Mouse (Mus musculus) MEL (cell line): ENCODE results near the gene Adgrv1. TPM values are rescaled to one million over a fixed set of nuclear protein-coding genes. Genes with fewer than 3 reads are reported as not detected.

ENCODE experiments used
- DNase-seq: peaks from one replicate; pipeline ENCODE4 v3.0.0; 2011; ENCODE audit warnings: low read depth, low spot score
- H3K27ac ChIP-seq: 2 replicates; pipeline ENCODE4 v1.5.1; 2012; ENCODE audit warnings: low read depth, mild to moderate bottlenecking, control low read depth, low read length, moderate library complexity; ENCODE audit not compliant: control insufficient read depth
- H3K27me3 ChIP-seq, 2 experiments: fragments of 150-350 bp in 1 of 2; sonication (generic) in 1 of 2; 2 replicates each; pipeline ENCODE4 v1.6.1; 2012; ENCODE audit warnings: low read length in 2 of 2, mild to moderate bottlenecking in 2 of 2, improper control_type of control experiment in 1 of 2, moderate library complexity in 1 of 2; ENCODE audit not compliant: insufficient read depth in 2 of 2, control insufficient read depth in 1 of 2
- H3K36me3 ChIP-seq, 2 experiments: 2 replicates each; pipeline ENCODE4 v1.6.1; 2012 to 2014; ENCODE audit warnings: low read length in 2 of 2, improper control_type of control experiment in 1 of 2, inconsistent platforms in 1 of 2, mild to moderate bottlenecking in 1 of 2; ENCODE audit not compliant: insufficient read depth in 2 of 2, control insufficient read depth in 1 of 2
- H3K4me1 ChIP-seq, 2 experiments: fragments of 150-350 bp in 1 of 2; sonication (generic) in 1 of 2; 2 replicates each; pipeline ENCODE4 v1.6.1; 2012; ENCODE audit warnings: low read length in 2 of 2, improper control_type of control experiment in 1 of 2, mild to moderate bottlenecking in 1 of 2; ENCODE audit not compliant: insufficient read depth in 2 of 2, control insufficient read depth in 1 of 2
- H3K4me3 ChIP-seq, 2 experiments: fragments of 150-350 bp in 1 of 2; sonication (generic) in 1 of 2; 2 replicates each; pipeline ENCODE4 v1.5.1; 2012; ENCODE audit warnings: low read depth in 2 of 2, low read length in 2 of 2, mild to moderate bottlenecking in 2 of 2, moderate library complexity in 2 of 2, control low read depth in 1 of 2, improper control_type of control experiment in 1 of 2; ENCODE audit not compliant: control insufficient read depth in 1 of 2, insufficient read depth in 1 of 2
- H3K79me2 ChIP-seq: 2 replicates; pipeline ENCODE4 v1.6.1; 2012; ENCODE audit warnings: mild to moderate bottlenecking, low read length, moderate library complexity; ENCODE audit not compliant: control insufficient read depth, poor library complexity, insufficient read depth
- H3K9ac ChIP-seq: 2 replicates; pipeline ENCODE4 v1.6.1; 2012; ENCODE audit warnings: low read depth, mild to moderate bottlenecking, control low read depth, low read length, moderate library complexity; ENCODE audit not compliant: control insufficient read depth, poor library complexity, severe bottlenecking
- H3K9me3 ChIP-seq: fragments of 150-350 bp; sonication (generic); replicated peaks from 2 replicates; pipeline ENCODE4 v1.6.1; 2012; ENCODE audit warnings: mild to moderate bottlenecking, low read length, improper control_type of control experiment, moderate library complexity; ENCODE audit not compliant: insufficient read depth
- BHLHE40 ChIP-seq: IDR thresholded peaks from 2 replicates; pipeline ENCODE4 v1.6.1; 2012; ENCODE audit warnings: low read depth, mild to moderate bottlenecking, inconsistent platforms, low read length, improper control_type of control experiment, borderline replicate concordance
- CHD2 ChIP-seq: IDR thresholded peaks from 2 replicates; pipeline ENCODE4 v1.6.1; 2011; ENCODE audit warnings: low read length, improper control_type of control experiment
- CTCF ChIP-seq, 3 experiments: IDR thresholded peaks in 2 of 3; conservative IDR thresholded peaks in 1 of 3; 2 replicates each; pipeline ENCODE4 v1.5.1; 2011 to 2012; ENCODE audit warnings: low read length in 3 of 3, low read depth in 2 of 3, mild to moderate bottlenecking in 2 of 3, improper control_type of control experiment in 1 of 3, inconsistent platforms in 1 of 3, mixed read lengths in 1 of 3, moderate library complexity in 1 of 3; ENCODE audit not compliant: control insufficient read depth in 1 of 3, insufficient read depth in 1 of 3, poor library complexity in 1 of 3, severe bottlenecking in 1 of 3
- ELF1 ChIP-seq: IDR thresholded peaks from 2 replicates; pipeline ENCODE4 v1.6.1; 2014; ENCODE audit warnings: low read depth, mild to moderate bottlenecking, inconsistent platforms, low read length, improper control_type of control experiment, moderate library complexity
- EP300 ChIP-seq, 2 experiments: IDR thresholded peaks; 2 replicates each; pipeline ENCODE4 v1.6.1; 2011; ENCODE audit warnings: improper control_type of control experiment in 2 of 2, low read length in 2 of 2, low read depth in 1 of 2, mild to moderate bottlenecking in 1 of 2
- ETS1 ChIP-seq: IDR thresholded peaks from 2 replicates; pipeline ENCODE4 v1.6.1; 2012; ENCODE audit warnings: low read depth, mild to moderate bottlenecking, inconsistent platforms, low read length, improper control_type of control experiment, moderate library complexity
- GABPA ChIP-seq: IDR thresholded peaks from 2 replicates; pipeline ENCODE4 v1.6.1; 2012; ENCODE audit warnings: low read depth, mild to moderate bottlenecking, inconsistent platforms, low read length, improper control_type of control experiment, moderate library complexity
- GATA1 ChIP-seq: IDR thresholded peaks from 2 replicates; pipeline ENCODE4 v1.6.1; 2011; ENCODE audit warnings: low read depth, low read length, improper control_type of control experiment
- HCFC1 ChIP-seq: IDR thresholded peaks from 2 replicates; pipeline ENCODE4 v1.6.1; 2012; ENCODE audit warnings: low read depth, mild to moderate bottlenecking, inconsistent platforms, low read length, improper control_type of control experiment, moderate library complexity
- JUND ChIP-seq: IDR thresholded peaks from 2 replicates; pipeline ENCODE4 v1.6.1; 2011; ENCODE audit warnings: low read depth, mild to moderate bottlenecking, improper control_type of control experiment, low read length
- MAX ChIP-seq: IDR thresholded peaks from 2 replicates; pipeline ENCODE4 v1.6.1; 2011; ENCODE audit warnings: low read length, improper control_type of control experiment
- MAZ ChIP-seq: IDR thresholded peaks from 2 replicates; pipeline ENCODE4 v1.6.1; 2012; ENCODE audit warnings: low read depth, mild to moderate bottlenecking, inconsistent platforms, low read length, improper control_type of control experiment
- MEF2A ChIP-seq: IDR thresholded peaks from 2 replicates; pipeline ENCODE4 v1.6.1; 2014; ENCODE audit warnings: low read depth, mild to moderate bottlenecking, inconsistent platforms, low read length, improper control_type of control experiment; ENCODE audit not compliant: poor library complexity, insufficient replicate concordance, severe bottlenecking; ENCODE audit errors: extremely low read depth
- MXI1 ChIP-seq: IDR thresholded peaks from 2 replicates; pipeline ENCODE4 v1.6.1; 2011; ENCODE audit warnings: mild to moderate bottlenecking, low read depth, low read length, improper control_type of control experiment
- MYC ChIP-seq: IDR thresholded peaks from 2 replicates; pipeline ENCODE4 v1.6.1; 2011; ENCODE audit warnings: low read depth, mild to moderate bottlenecking, low read length, improper control_type of control experiment, moderate library complexity
- NELFE ChIP-seq: IDR thresholded peaks from 2 replicates; pipeline ENCODE4 v1.6.1; 2011; ENCODE audit warnings: low read depth, low read length, improper control_type of control experiment
- NRF1 ChIP-seq: IDR thresholded peaks from 2 replicates; pipeline ENCODE4 v1.6.1; 2014; ENCODE audit warnings: low read depth, mild to moderate bottlenecking, inconsistent platforms, low read length, improper control_type of control experiment, moderate library complexity; ENCODE audit not compliant: poor library complexity, insufficient read depth, severe bottlenecking
- POLR2AphosphoS2 ChIP-seq: IDR thresholded peaks from 2 replicates; pipeline ENCODE4 v1.6.1; 2011; ENCODE audit warnings: low read length, improper control_type of control experiment
- POLR2AphosphoS5 ChIP-seq: IDR thresholded peaks from 2 replicates; pipeline ENCODE4 v1.6.1; 2012; ENCODE audit warnings: low read depth, borderline replicate concordance, mild to moderate bottlenecking, inconsistent platforms, low read length, moderate library complexity, mixed read lengths
- RCOR1 ChIP-seq: IDR thresholded peaks from 2 replicates; pipeline ENCODE4 v1.6.1; 2012; ENCODE audit warnings: low read depth, mild to moderate bottlenecking, inconsistent platforms, low read length, improper control_type of control experiment
- SIN3A ChIP-seq: IDR thresholded peaks from 2 replicates; pipeline ENCODE4 v1.6.1; 2012; ENCODE audit warnings: low read length, improper control_type of control experiment, inconsistent platforms
- SMC3 ChIP-seq: IDR thresholded peaks from 2 replicates; pipeline ENCODE4 v1.6.1; 2011; ENCODE audit warnings: low read depth, low read length, improper control_type of control experiment
- TAL1 ChIP-seq: IDR thresholded peaks from 2 replicates; pipeline ENCODE4 v1.6.1; 2012; ENCODE audit warnings: mild to moderate bottlenecking, inconsistent platforms, low read length, moderate library complexity, mixed read lengths
- TCF12 ChIP-seq: IDR thresholded peaks from 2 replicates; pipeline ENCODE4 v1.6.1; 2014; ENCODE audit warnings: low read depth, mild to moderate bottlenecking, inconsistent platforms, low read length, improper control_type of control experiment, moderate library complexity
- UBTF ChIP-seq: IDR thresholded peaks from 2 replicates; pipeline ENCODE4 v1.6.1; 2012; ENCODE audit warnings: low read depth, mild to moderate bottlenecking, inconsistent platforms, low read length, improper control_type of control experiment, moderate library complexity, borderline replicate concordance; ENCODE audit not compliant: insufficient read depth
- USF1 ChIP-seq: IDR thresholded peaks from 2 replicates; pipeline ENCODE4 v1.6.1; 2014; ENCODE audit warnings: low read depth, mild to moderate bottlenecking, inconsistent platforms, low read length, improper control_type of control experiment, moderate library complexity
- USF2 ChIP-seq, 2 experiments: IDR thresholded peaks; 2 replicates each; pipeline ENCODE4 v1.6.1; 2011 to 2012; ENCODE audit warnings: improper control_type of control experiment in 2 of 2, low read length in 2 of 2, borderline replicate concordance in 1 of 2, inconsistent platforms in 1 of 2, low read depth in 1 of 2, mild to moderate bottlenecking in 1 of 2; ENCODE audit not compliant: insufficient read depth in 1 of 2
- ZC3H11A ChIP-seq: IDR thresholded peaks from 2 replicates; pipeline ENCODE4 v1.6.1; 2012; ENCODE audit warnings: low read depth, mild to moderate bottlenecking, inconsistent platforms, low read length, improper control_type of control experiment
- ZNF384 ChIP-seq: IDR thresholded peaks from 2 replicates; pipeline ENCODE4 v1.6.1; 2012; ENCODE audit warnings: low read depth, mild to moderate bottlenecking, inconsistent platforms, low read length, improper control_type of control experiment
- polyA plus RNA-seq, 2 experiments: library from polyadenylated mRNA; stranded (reverse) in 1 of 2; unstranded in 1 of 2; fragments of >175 nt in 1 of 2; fragments of >200 nt in 1 of 2; gene quantifications; 2 replicates each; pipeline versions ENCODE4 v1.2.1 to v1.2.4; 2012; ENCODE audit warnings: low replicate concordance in 2 of 2, low read depth in 1 of 2; ENCODE audit not compliant: insufficient read length in 2 of 2, insufficient read depth in 1 of 2, missing spikeins in 1 of 2
- total RNA-seq: library from RNA; depleted of rRNA; stranded (reverse); fragments of 300-350 nt; gene quantifications from 2 replicates; pipeline ENCODE4 v1.2.3, GENCODE M21; 2012

Gene Adgrv1
- total and polyA plus RNA-seq, 3 experiments, result 5.6 to 5.8 TPM; not detected in 1

DNA sequence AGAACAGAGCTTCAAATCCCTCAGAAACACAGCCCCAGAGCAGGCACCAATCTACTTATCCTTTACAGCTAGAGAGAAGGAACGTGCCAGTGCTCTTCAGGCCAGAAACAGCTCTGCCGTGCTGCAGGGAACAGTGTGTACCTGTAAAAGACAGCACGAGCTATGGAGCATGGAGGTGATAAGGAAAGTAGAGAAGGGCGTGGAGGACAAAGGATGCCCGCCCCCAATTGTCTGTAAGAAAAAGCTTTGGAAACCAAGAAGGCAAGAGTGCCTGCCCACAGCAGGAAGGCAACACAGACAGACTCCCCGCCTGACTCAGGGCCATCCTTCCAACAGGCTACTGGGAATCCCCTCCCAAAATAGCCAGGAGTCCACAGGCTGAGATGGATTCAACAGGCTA lies 501.1 kb downstream of the Adgrv1 start:
- H3K4me1 ChIP-seq, result peaks cover 2 to 16% of the 10 kb centered on the region in 2 experiments
- H3K27ac ChIP-seq, result no peak overlapping the region
- peak; percentile 20 for DNase-seq

GRCm38 (mm10) chr13:81130742-81131524 lies 502.0 kb downstream of the Adgrv1 start:
- TF ChIP-seq TCF12 (peak; percentile 85), ZC3H11A (no peak), HCFC1 (no peak), UBTF (no peak), MAX (no peak), EP300 (IDR thresholded peaks at IDR 0.05; ENCODE audit: low read depth in 1 of 2, low read length in 2 of 2) (peak; percentile 65 to 68), BHLHE40 (peak; percentile 48; the same call in 1 of the 2 replicates), SIN3A (0 out of 2 replicates have a peak, but pooled peaks have one; percentile 27), USF2 (IDR thresholded peaks at IDR 0.05; ENCODE audit: borderline replicate concordance in 1 of 2, insufficient read depth in 1 of 2, low read depth in 1 of 2, low read length in 2 of 2) (no peak), GABPA (no peak), JUND (0 out of 2 replicates have a peak, but pooled peaks have one; percentile 25), MEF2A (no peak), RCOR1 (peak; percentile 40; the same call in 1 of the 2 replicates), NELFE (no peak), USF1 (no peak), GATA1 (peak; percentile 84), ELF1 (no peak), TAL1 (peak; percentile 47), CHD2 (no peak), ETS1 (peak; percentile 85), MXI1 (no peak), SMC3 (no peak), POLR2AphosphoS2 (no peak)
- Histone ChIP-seq H3K4me3 (no peak overlapping the region), H3K27ac (peak overlapping the region; percentile 4; the same call in 1 of the 2 replicates), H3K27me3 (no peaks in the 10 kb centered on the region), H3K4me1 (peaks cover 2 to 12% of the 10 kb centered on the region in 2 experiments), H3K9me3 (no peaks in the 10 kb centered on the region), H3K79me2 (no peaks in the 10 kb centered on the region), H3K36me3 (peaks cover 0 to 7% of the 10 kb centered on the region in 2 experiments; a peak in 2 of 4 replicates), H3K9ac (no peak overlapping the region)
- peak; percentile 73 for DNase-seq

More for the DNA sequence above, 501.1 kb downstream of the Adgrv1 start:
- H3K79me2 ChIP-seq, result no peaks in the 10 kb centered on the region
- H3K27me3 ChIP-seq, result no peaks in the 10 kb centered on the region
- no peak overlapping the region for H3K4me3 ChIP-seq
- H3K36me3 ChIP-seq, result peaks cover 0 to 12% of the 10 kb centered on the region in 2 experiments; a peak in 2 of 4 replicates
- TF ChIP-seq MAZ, result no peak
- no peak for TF ChIP-seq GABPA
- TF ChIP-seq HCFC1, result no peak
- TF ChIP-seq MYC, result no peak
- no peak for TF ChIP-seq ZC3H11A
- TF ChIP-seq MAX, result no peak
- TF ChIP-seq NRF1, result no peak
- TF ChIP-seq GATA1, result no peak
- TF ChIP-seq BHLHE40, result no peak
- no peak for TF ChIP-seq POLR2AphosphoS2
- no peak for TF ChIP-seq ZNF384
- no peak for TF ChIP-seq CHD2
- no peak for TF ChIP-seq ELF1
- no peak for TF ChIP-seq SIN3A
- TF ChIP-seq POLR2AphosphoS5, result no peak
- no peak for TF ChIP-seq USF1
- no peak for TF ChIP-seq CTCF (IDR thresholded peaks at IDR 0.05 in 2 of 3, conservative IDR thresholded peaks at IDR 0.05 in 1 of 3; ENCODE audit: control insufficient read depth in 1 of 3, insufficient read depth in 1 of 3, low read depth in 2 of 3, low read length in 3 of 3, poor library complexity in 1 of 3, severe bottlenecking in 1 of 3)
- H3K9ac ChIP-seq, result no peak overlapping the region; the same call in 1 of the 2 replicates
- no peaks in the 10 kb centered on the region for H3K9me3 ChIP-seq
